Mouse (Mus musculus): Measurements from ENCODE around the gene Eif4g3.
"Not testable (repeated sequence)": the region's sequence is repeated elsewhere in the genome, so short reads cannot be mapped to it uniquely, and the experiment has no call there.

Eif4g3 gene

GRCm38 (mm10) chr4:137992890-137993289 lies at the start of gene Eif4g3:
Gene Eif4g3, plus strand, starts transcription at chr4:137993022.
- no peak for DNase-seq (ENCODE audit: low read depth, low spot score)

GRCm38 (mm10) chr4:137943540-137943939 lies 49.3 kb upstream of the Eif4g3 start:
- DNase-seq (ENCODE audit: low read depth, low spot score): no peak

- DNase-seq (ENCODE audit: low read depth, low spot score): no peak
These were observed 47.4 kb upstream of the Eif4g3 start for GRCm38 (mm10) chr4:137945376-137945775.

GRCm38 (mm10) chr4:137946419-137946818 lies 46.4 kb upstream of the Eif4g3 start:
- no peak for DNase-seq (ENCODE audit: low read depth, low spot score)

GRCm38 (mm10) chr4:137952840-137953239 lies 40.0 kb upstream of the Eif4g3 start:
- DNase-seq (ENCODE audit: low read depth, low spot score): peak; percentile 72

DNA sequence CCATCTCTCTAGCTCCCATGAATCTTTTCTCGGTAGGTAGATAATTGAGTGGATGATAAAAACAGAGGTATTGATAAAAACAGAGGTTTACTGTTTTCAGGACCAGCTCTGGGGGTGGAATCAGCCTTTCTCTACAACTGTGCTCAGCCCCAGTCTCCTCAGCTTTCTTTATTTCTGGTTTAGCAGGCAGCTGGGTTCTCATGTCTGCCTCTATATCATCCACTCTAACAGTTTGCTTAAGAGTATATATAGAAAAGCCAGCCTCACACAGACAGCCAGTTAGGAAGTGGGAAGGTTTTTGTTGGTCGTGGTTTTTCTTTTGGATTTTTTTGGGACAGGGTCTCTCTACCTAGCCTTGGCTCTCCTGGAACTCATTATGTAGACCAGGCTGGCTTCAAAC lies 38.6 kb upstream of the Eif4g3 start:
- DNase-seq (ENCODE audit: low read depth, low spot score): no peak

GRCm38 (mm10) chr4:137954926-137955396 lies 37.9 kb upstream of the Eif4g3 start:
- DNase-seq (ENCODE audit: low read depth, low spot score): peak; percentile 35

- no peak for DNase-seq (ENCODE audit: low read depth, low spot score)
These were observed 36.6 kb upstream of the Eif4g3 start for GRCm38 (mm10) chr4:137956260-137956659.

GRCm38 (mm10) chr4:137959889-137960665 lies 32.7 kb upstream of the Eif4g3 start:
- DNase-seq (ENCODE audit: low read depth, low spot score): peak; percentile 32

GRCm38 (mm10) chr4:137960757-137961156 lies 32.1 kb upstream of the Eif4g3 start:
- no peak for DNase-seq (ENCODE audit: low read depth, low spot score)

GRCm38 (mm10) chr4:137962643-137963350 lies 30.0 kb upstream of the Eif4g3 start:
- DNase-seq (ENCODE audit: low read depth, low spot score): no peak

- DNase-seq (ENCODE audit: low read depth, low spot score): no peak
These were observed 29.4 kb upstream of the Eif4g3 start for GRCm38 (mm10) chr4:137963431-137963830.

DNA sequence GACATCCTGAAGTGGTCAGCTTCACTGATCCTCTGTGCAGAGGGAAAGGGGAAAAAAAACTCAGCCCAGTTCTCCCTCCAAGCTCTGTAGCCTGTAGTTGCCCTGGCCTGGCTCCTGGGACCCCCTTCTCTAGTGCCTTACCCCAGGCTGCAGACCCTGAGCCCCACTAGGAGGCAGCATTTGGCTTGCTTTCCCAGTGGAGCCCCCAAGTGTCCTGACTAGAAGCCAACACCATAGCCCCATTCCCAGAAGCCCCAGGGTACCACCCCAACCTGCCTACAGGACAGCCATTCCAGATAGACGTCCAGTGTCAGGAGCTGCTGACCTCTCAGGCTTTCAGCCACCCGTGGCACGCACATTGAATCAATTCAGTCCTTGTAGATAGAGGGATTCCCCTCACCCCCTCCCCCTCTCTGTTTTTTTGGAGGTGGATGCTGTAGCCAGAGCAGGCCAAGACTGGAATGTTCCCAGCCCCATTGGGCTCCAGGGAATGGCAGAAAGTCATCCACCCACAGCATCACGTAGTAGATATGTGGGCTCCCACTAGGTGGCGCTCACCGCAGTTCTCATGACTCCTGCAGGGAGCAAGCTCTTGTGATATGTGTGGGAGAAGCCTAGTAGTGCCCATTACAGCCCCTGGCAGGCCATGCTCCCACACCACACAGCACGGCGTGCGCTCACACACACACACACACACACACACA lies 28.8 kb upstream of the Eif4g3 start:
- DNase-seq (ENCODE audit: low read depth, low spot score): peak; percentile 60

DNA sequence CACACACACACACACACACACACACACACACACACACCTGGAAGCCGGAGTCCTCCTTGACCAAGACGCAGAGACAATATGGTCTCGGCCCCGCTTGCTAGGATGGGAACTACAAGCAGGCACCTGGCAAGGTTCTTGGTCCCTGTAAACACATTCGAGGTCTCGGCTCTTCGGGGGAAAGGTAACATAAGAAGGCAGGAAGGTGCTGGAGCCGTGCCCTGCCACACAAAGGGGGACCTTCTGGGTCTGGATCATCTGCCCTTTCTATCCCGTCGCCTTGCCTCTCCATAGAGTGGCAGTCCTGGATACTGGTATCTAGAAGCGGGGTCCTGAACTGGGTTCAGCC lies 28.3 kb upstream of the Eif4g3 start:
- no peak for DNase-seq (ENCODE audit: low read depth, low spot score)

DNA sequence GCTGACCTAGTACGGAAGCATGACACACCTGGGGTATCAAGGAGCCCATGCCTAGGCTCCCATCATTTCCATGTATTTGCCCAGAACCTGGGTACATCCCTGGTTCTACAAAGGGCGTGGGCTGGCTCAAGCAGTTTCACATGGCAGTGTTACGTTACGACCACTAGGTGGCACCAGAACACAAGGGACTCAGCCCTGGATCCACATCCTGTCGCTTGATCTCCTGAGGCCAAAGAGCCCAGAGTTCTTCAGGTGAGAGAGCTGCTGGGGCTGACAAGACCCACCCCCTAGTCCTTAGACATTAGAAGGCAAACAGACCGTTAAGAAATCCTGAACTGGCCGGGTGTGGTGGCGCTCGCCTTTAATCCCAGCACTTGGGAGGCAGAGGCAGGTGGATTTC lies 24.6 kb upstream of the Eif4g3 start:
- DNase-seq (ENCODE audit: low read depth, low spot score): peak; percentile 83

DNA sequence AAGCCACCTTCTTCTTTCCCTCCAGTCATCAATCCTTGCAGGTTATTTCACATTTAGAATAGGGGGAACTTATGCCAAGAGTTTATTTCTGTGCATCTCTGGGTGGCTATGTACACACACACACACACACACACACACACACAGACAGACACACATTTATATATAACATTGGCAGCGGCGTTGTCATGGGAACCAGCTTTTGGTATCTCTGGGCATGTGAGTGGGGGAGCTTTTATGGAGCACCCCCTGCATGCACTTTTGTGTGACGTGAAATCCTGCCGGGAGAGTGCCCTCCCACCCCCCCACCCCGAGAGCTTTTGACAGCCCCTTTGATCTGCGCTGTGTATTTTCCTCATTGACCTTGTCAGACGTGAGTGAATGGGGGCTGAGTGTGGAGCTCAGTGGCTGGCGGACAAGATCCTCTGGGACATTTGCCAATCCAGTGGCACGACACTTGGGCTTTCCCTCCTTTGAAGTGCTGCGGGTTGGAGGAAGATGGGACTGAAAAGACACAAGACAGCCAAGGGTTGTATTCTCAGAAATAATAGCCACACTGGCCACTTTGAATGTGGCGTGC lies 22.1 kb upstream of the Eif4g3 start:
- DNase-seq (ENCODE audit: low read depth, low spot score): not testable (repeated sequence)

DNA sequence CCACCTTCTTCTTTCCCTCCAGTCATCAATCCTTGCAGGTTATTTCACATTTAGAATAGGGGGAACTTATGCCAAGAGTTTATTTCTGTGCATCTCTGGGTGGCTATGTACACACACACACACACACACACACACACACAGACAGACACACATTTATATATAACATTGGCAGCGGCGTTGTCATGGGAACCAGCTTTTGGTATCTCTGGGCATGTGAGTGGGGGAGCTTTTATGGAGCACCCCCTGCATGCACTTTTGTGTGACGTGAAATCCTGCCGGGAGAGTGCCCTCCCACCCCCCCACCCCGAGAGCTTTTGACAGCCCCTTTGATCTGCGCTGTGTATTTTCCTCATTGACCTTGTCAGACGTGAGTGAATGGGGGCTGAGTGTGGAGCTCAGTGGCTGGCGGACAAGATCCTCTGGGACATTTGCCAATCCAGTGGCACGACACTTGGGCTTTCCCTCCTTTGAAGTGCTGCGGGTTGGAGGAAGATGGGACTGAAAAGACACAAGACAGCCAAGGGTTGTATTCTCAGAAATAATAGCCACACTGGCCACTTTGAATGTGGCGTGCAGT lies 17.9 kb upstream of the Eif4g3 start:
- DNase-seq (ENCODE audit: low read depth, low spot score): not testable (repeated sequence)

- DNase-seq (ENCODE audit: low read depth, low spot score): not testable (repeated sequence)
These were observed 13.7 kb upstream of the Eif4g3 start for GRCm38 (mm10) chr4:137979066-137979644.

GRCm38 (mm10) chr4:137982869-137983268 lies 10.0 kb upstream of the Eif4g3 start:
- DNase-seq (ENCODE audit: low read depth, low spot score): no peak

- DNase-seq (ENCODE audit: low read depth, low spot score): no peak
These were observed 8.6 kb upstream of the Eif4g3 start for GRCm38 (mm10) chr4:137984212-137984611.

DNA sequence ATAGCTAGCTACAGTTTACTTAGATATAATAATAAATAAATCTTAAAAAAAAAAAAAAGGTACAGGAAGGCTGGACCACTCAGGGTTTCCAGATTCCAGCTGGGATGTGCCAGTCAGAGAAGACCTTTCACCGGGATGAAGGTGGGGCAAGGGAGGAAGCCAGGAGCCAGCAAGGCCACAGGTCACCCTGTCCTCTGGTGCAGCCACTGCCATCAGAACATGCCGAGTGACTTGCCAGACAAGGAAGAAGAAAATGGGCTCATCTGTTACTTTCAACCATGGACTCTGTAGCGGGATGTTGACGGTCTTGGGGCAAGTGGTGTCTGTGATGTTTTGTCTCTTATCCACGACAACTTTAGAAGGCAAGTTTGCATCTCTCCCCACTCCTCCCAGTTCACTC lies 8.1 kb upstream of the Eif4g3 start:
- DNase-seq (ENCODE audit: low read depth, low spot score): no peak
